Mouse (Mus musculus) neural tube, embryonic 14.5 days (tissue): ENCODE measurements at regions not wholly inside any gene's neighbourhood (a gene's known extent, or its start where the extent isn't known, plus 50 kb on each side); places are given as distances from the start of the nearest gene placed in this dataset.

Experiments
- ATAC-seq: fragments of 200-750 bp; cut with Nextera tagmentation; 2 replicates; pipeline ENCODE4 v1.8.0; 2017; ENCODE audit warnings: low read depth, mild to moderate bottlenecking, moderate TSS enrichment, moderate library complexity
- H3K27ac ChIP-seq: fragments of 300-500 bp; sonication (generic); 2 replicates; pipeline ENCODE4 v1.5.1; 2014; ENCODE audit warnings: low read depth, mild to moderate bottlenecking, control low read depth, low read length, moderate library complexity, mixed read lengths
- H3K27me3 ChIP-seq: fragments of 300-500 bp; sonication (generic); 2 replicates; pipeline ENCODE4 v1.6.1; 2014; ENCODE audit warnings: low read length; ENCODE audit not compliant: control insufficient read depth, insufficient read depth
- H3K36me3 ChIP-seq: fragments of 300-500 bp; sonication (generic); 2 replicates; pipeline ENCODE4 v1.6.1; 2014; ENCODE audit warnings: low read length, mixed read lengths; ENCODE audit not compliant: control insufficient read depth, insufficient read depth
- H3K4me1 ChIP-seq: fragments of 300-500 bp; sonication (generic); 2 replicates; pipeline ENCODE4 v1.6.1; 2014; ENCODE audit warnings: low read length; ENCODE audit not compliant: control insufficient read depth, insufficient read depth
- H3K4me2 ChIP-seq: fragments of 300-500 bp; sonication (generic); 2 replicates; pipeline ENCODE4 v1.6.1; 2014; ENCODE audit warnings: mild to moderate bottlenecking, low read depth, low read length, control low read depth
- H3K4me3 ChIP-seq: fragments of 300-500 bp; sonication (generic); 2 replicates; pipeline ENCODE4 v1.5.1; 2014; ENCODE audit warnings: low read depth, low read length, control low read depth, mixed read lengths
- H3K9ac ChIP-seq: fragments of 300-500 bp; sonication (generic); replicated peaks from 2 replicates; pipeline ENCODE4 v1.6.1; 2014; ENCODE audit warnings: low read depth, mild to moderate bottlenecking, control low read depth, low read length, mixed read lengths
- H3K9me3 ChIP-seq: fragments of 300-500 bp; sonication (generic); 2 replicates; pipeline ENCODE4 v1.6.1; 2016; ENCODE audit warnings: low read length; ENCODE audit not compliant: control insufficient read depth
- WGBS: fragments of 180-500 bp; shearing (Covaris S2); extraction: QIAGEN DNeasy Blood & Tissue Kit; methylation state at CpG from one replicate; pipeline ENCODE4 v1.1.7; 2014; 5-methylcytosine and 5-hydroxymethylcytosine counted together

GRCm38 (mm10) chr16:44620536-44620935 is 61.8 kb upstream of the Boc start:
- no peak overlapping the region for H3K9ac ChIP-seq
- 0 out of 2 replicates have a peak, but pooled peaks cover 4% of the 10 kb centered on the region for H3K4me1 ChIP-seq
- ATAC-seq = no peak
- H3K4me3 ChIP-seq = no peak overlapping the region
- no peaks in the 10 kb centered on the region for H3K27me3 ChIP-seq
- no peaks in the 10 kb centered on the region for H3K9me3 ChIP-seq
- H3K36me3 ChIP-seq = no peaks in the 10 kb centered on the region
- H3K4me2 ChIP-seq = no peak overlapping the region
- WGBS = 90% methylated on average over 2 of the region's 2 CpGs
- H3K27ac ChIP-seq = no peak overlapping the region

GRCm38 (mm10) chr16:44619476-44620103 is 60.9 kb upstream of the Boc start:
- WGBS = 89% methylated on average over 4 of the region's 4 CpGs
- ATAC-seq = no peak

GRCm38 (mm10) chr16:44617041-44617440 is 58.3 kb upstream of the Boc start:
- no peaks in the 10 kb centered on the region for H3K27me3 ChIP-seq
- no peaks in the 10 kb centered on the region for H3K36me3 ChIP-seq
- no peak overlapping the region for H3K9ac ChIP-seq
- no peak overlapping the region for H3K27ac ChIP-seq
- 87% methylated on average over 6 of the region's 6 CpGs for WGBS
- no peak overlapping the region for H3K4me3 ChIP-seq
- ATAC-seq = no peak
- H3K4me2 ChIP-seq = no peak overlapping the region
- H3K9me3 ChIP-seq = no peaks in the 10 kb centered on the region
- H3K4me1 ChIP-seq = 0 out of 2 replicates have a peak, but pooled peaks cover 4% of the 10 kb centered on the region

More at GRCm38 (mm10) chr16:44619476-44620103, 60.9 kb upstream of the Boc start:
- no peaks in the 10 kb centered on the region for H3K36me3 ChIP-seq
- H3K9ac ChIP-seq = no peak overlapping the region
- no peaks in the 10 kb centered on the region for H3K27me3 ChIP-seq
- no peaks in the 10 kb centered on the region for H3K9me3 ChIP-seq
- H3K4me2 ChIP-seq = no peak overlapping the region
- H3K4me1 ChIP-seq = 0 out of 2 replicates have a peak, but pooled peaks cover 4% of the 10 kb centered on the region
- H3K27ac ChIP-seq = no peak overlapping the region
- H3K4me3 ChIP-seq = no peak overlapping the region

- H3K4me1 ChIP-seq = 0 out of 2 replicates have a peak, but pooled peaks cover 4% of the 10 kb centered on the region
- H3K27me3 ChIP-seq = no peaks in the 10 kb centered on the region
- ATAC-seq = peak; percentile 41; the same call in 1 of the 2 replicates
- no peaks in the 10 kb centered on the region for H3K36me3 ChIP-seq
- no peak overlapping the region for H3K4me3 ChIP-seq
- no peaks in the 10 kb centered on the region for H3K9me3 ChIP-seq
- H3K27ac ChIP-seq = no peak overlapping the region
- H3K9ac ChIP-seq = no peak overlapping the region
- no peak overlapping the region for H3K4me2 ChIP-seq
- WGBS = 26% methylated on average over 5 of the region's 5 CpGs
These were observed 57.7 kb upstream of the Boc start for GRCm38 (mm10) chr16:44616376-44616775.

GRCm38 (mm10) chr16:44615878-44616206 is 57.1 kb upstream of the Boc start:
- no peaks in the 10 kb centered on the region for H3K27me3 ChIP-seq
- no peak overlapping the region for H3K4me2 ChIP-seq
- 0 out of 2 replicates have a peak, but pooled peaks cover 4% of the 10 kb centered on the region for H3K4me1 ChIP-seq
- no peaks in the 10 kb centered on the region for H3K36me3 ChIP-seq
- 24% methylated on average over 3 of the region's 3 CpGs for WGBS
- no peak overlapping the region for H3K9ac ChIP-seq
- ATAC-seq = peak; percentile 88
- H3K9me3 ChIP-seq = no peaks in the 10 kb centered on the region
- no peak overlapping the region for H3K4me3 ChIP-seq
- H3K27ac ChIP-seq = peak overlapping the region; percentile 35; the same call in 1 of the 2 replicates

- Histone ChIP-seq H3K9me3 (no peaks in the 10 kb centered on the region), H3K4me1 (0 out of 2 replicates have a peak, but pooled peaks cover 4% of the 10 kb centered on the region), H3K4me3 (no peak overlapping the region), H3K36me3 (no peaks in the 10 kb centered on the region), H3K9ac (no peak overlapping the region), H3K4me2 (no peak overlapping the region), H3K27ac (peak overlapping the region; percentile 35; the same call in 1 of the 2 replicates), H3K27me3 (no peaks in the 10 kb centered on the region)
- ATAC-seq = peak; percentile 52
- WGBS = 30% methylated on average over 9 of the region's 9 CpGs
These were observed 56.6 kb upstream of the Boc start for GRCm38 (mm10) chr16:44615172-44615877.

GRCm38 (mm10) chr16:44614235-44614634 is 55.5 kb upstream of the Boc start:
- H3K27ac ChIP-seq = no peak overlapping the region
- 0 out of 2 replicates have a peak, but pooled peaks cover 4% of the 10 kb centered on the region for H3K4me1 ChIP-seq
- no peaks in the 10 kb centered on the region for H3K36me3 ChIP-seq
- 92% methylated on average over 5 of the region's 5 CpGs for WGBS
- H3K4me2 ChIP-seq = no peak overlapping the region
- ATAC-seq = no peak
- no peak overlapping the region for H3K4me3 ChIP-seq
- no peaks in the 10 kb centered on the region for H3K27me3 ChIP-seq
- H3K9me3 ChIP-seq = no peaks in the 10 kb centered on the region
- no peak overlapping the region for H3K9ac ChIP-seq

- Histone ChIP-seq H3K4me3 (no peak overlapping the region), H3K4me2 (no peak overlapping the region), H3K9me3 (no peaks in the 10 kb centered on the region), H3K9ac (no peak overlapping the region), H3K4me1 (0 out of 2 replicates have a peak, but pooled peaks cover 4% of the 10 kb centered on the region), H3K36me3 (no peaks in the 10 kb centered on the region), H3K27ac (no peak overlapping the region), H3K27me3 (no peaks in the 10 kb centered on the region)
- no peak for ATAC-seq
- 60% methylated on average over 5 of the region's 5 CpGs for WGBS
These were observed 54.0 kb upstream of the Boc start for GRCm38 (mm10) chr16:44612676-44613075.

GRCm38 (mm10) chr16:44611525-44611924 is 52.8 kb upstream of the Boc start:
- H3K9ac ChIP-seq = no peak overlapping the region
- no peak overlapping the region for H3K4me2 ChIP-seq
- no peaks in the 10 kb centered on the region for H3K27me3 ChIP-seq
- H3K9me3 ChIP-seq = no peaks in the 10 kb centered on the region
- no peak for ATAC-seq
- 83% methylated on average over 6 of the region's 6 CpGs for WGBS
- H3K4me1 ChIP-seq = 0 out of 2 replicates have a peak, but pooled peaks cover 1% of the 10 kb centered on the region
- H3K4me3 ChIP-seq = no peak overlapping the region
- no peak overlapping the region for H3K27ac ChIP-seq
- H3K36me3 ChIP-seq = no peaks in the 10 kb centered on the region
